Mouse (Mus musculus): ENCODE data around the gene Cyp4a31. TPM values are rescaled to one million over a fixed set of nuclear protein-coding genes. Genes with fewer than 3 reads are reported as not detected.
"Not testable (repeated sequence)": the region's sequence is repeated elsewhere in the genome, so short reads cannot be mapped to it uniquely, and the experiment has no call there.

Gene Cyp4a31
- polyA plus RNA-seq, 1 experiment, result not detected

DNA sequence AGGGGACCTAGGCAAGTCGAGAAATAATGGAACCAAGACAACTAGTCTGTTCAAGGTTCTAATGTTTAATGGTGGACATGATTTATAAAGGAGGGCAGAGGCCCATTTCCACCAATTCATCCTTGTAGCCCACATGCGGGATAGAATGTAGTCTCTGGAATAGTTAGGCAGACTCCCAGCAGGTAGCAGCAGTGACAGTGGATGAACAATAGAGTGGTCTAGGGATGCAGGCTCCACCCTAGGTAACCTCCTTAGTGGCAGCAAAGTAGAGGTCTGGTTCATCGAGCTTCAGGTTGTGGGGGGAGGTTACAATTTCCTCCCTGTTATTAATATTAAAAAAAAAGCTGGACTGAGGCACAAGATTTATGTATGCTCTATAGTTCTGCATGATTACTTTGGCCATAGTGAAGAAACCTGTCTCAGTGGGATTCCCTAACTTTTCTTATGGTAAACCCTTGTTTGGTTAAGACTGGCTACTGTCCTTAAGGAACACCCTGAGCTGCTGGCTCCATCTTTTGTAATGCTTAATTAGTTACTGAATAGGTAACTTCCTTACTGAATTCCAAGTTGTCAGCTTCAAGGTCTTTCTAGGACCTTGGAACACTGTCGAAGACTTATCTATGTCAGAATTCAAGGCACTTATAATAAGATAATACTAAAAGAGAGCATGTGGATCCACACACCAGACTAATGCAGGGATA, 5.4 kb upstream of the Cyp4a31 start:
- no peaks in the 10 kb centered on the region for H3K27me3 ChIP-seq (ENCODE audit: control insufficient read depth)
- TF ChIP-seq TAL1 (IDR thresholded peaks at IDR 0.05; ENCODE audit: low read length) (no peak), GATA1 (IDR thresholded peaks at IDR 0.05; ENCODE audit: low read length) (no peak)
- H3K4me3 ChIP-seq (replicated peaks), result no peak overlapping the region
- H3K36me3 ChIP-seq (ENCODE audit: control insufficient read depth), result no peaks in the 10 kb centered on the region
- H3K9me3 ChIP-seq (ENCODE audit: control insufficient read depth, low read length), result no peaks in the 10 kb centered on the region
- no peaks in the 10 kb centered on the region for H3K4me1 ChIP-seq (ENCODE audit: control insufficient read depth)

DNA sequence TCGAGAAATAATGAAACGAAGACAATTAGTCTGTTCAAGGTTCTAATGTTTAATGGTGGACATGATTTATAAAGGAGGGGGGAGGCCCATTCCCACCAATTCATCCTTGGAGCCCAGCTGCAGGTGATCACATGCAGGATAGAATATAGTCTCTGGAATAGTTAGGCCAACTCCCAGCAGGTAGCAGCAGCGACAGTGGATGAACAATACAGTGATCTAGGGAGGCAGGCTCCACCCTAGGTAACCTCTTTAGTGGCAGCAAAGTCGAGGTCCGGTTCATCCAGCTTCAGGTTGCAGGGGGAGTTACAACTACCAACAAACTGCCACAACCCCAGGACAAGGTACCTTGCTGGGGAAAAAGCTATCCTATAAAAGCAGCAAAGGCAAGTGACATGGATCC, 2.2 kb upstream of the Cyp4a31 start:
- not testable (repeated sequence) for H3K9me3 ChIP-seq (ENCODE audit: control insufficient read depth, low read length); H3K4me1 ChIP-seq (ENCODE audit: control insufficient read depth); H3K27me3 ChIP-seq (ENCODE audit: control insufficient read depth); H3K36me3 ChIP-seq (ENCODE audit: control insufficient read depth); H3K4me3 ChIP-seq (replicated peaks)

DNA sequence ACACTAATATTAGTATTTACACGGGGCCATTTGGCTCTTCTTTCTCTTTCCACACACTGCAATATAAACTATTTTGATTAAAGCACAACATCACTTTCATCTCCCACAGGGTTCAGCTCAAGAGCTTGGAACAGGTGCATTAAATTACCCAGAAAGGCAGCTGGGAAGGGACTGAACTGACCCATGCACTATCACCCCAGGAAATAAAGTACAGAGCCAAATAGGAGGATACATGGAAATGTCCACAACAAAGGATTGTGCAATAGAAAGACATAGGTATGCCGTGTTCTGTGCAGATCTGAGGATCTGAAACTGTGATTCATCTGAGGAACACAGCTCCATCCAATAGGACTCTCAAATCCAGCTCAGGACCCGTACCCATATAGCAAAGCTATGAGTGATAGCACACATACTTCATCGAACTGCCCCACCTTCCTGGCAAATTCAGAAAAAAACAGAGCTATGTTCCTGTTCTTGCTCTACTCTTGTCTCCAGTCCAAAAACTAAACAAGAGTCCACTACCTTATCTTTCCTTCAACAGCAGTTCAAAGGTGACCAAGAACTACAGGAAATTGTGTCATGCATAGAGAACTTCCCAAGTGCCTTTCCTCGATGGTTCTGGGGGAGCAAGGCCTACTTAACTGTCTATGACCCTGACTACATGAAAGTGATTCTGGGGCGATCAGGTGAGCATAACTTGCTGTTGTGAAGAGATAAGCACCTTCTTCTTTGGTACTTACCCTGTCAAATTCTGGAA, 1.2 kb downstream of the Cyp4a31 start:
- H3K4me1 ChIP-seq (ENCODE audit: control insufficient read depth); H3K9me3 ChIP-seq (ENCODE audit: control insufficient read depth, low read length); H3K27me3 ChIP-seq (ENCODE audit: control insufficient read depth); H3K36me3 ChIP-seq (ENCODE audit: control insufficient read depth); H3K4me3 ChIP-seq (replicated peaks): not testable (repeated sequence)

DNA sequence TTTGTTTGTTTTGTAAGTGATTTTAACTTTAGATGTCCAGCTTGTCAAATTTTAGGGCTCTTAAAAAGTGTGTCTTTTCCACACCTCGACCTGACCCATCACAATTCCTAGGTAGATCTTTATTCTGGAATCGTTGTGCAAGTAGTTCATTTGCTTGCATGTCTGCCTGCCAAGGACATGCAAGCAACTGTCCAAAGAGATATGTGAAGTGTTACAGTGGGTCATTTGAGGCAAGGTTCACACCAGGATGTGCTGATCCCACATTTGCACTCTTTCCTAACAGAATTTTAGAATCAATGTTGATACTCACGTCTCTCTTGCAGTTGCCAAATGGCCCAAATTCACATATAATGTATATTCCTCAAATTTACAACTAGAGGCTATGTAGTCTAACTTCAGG, 11.8 kb downstream of the Cyp4a31 start:
- Histone ChIP-seq H3K4me1 (ENCODE audit: control insufficient read depth) (no peaks in the 10 kb centered on the region), H3K9me3 (ENCODE audit: control insufficient read depth, low read length) (no peaks in the 10 kb centered on the region), H3K27me3 (ENCODE audit: control insufficient read depth) (no peaks in the 10 kb centered on the region), H3K36me3 (ENCODE audit: control insufficient read depth) (no peaks in the 10 kb centered on the region), H3K4me3 (replicated peaks) (no peak overlapping the region)
- no peak for TF ChIP-seq GATA1 (IDR thresholded peaks at IDR 0.05; ENCODE audit: low read length)
- TF ChIP-seq TAL1 (IDR thresholded peaks at IDR 0.05; ENCODE audit: low read length), result no peak

DNA sequence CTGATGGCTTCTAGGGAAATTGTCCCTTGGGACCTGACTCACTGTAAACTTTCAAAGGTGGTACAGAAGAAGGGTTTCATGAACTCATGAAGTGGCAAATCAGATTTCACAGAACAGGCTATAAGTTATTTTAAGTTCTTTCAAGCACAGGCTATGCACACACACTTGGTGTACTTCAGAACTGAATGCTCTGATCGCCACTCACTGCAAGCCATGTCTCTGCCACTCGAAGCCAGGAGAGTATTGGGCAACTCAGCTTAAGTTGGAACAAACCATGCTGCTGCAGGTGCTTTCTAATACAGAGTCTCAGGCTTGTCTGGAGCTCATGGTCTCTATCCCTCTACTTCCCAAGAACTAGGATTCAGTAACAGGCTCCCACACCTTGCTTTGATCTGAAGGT, 12.3 kb downstream of the Cyp4a31 start:
- no peaks in the 10 kb centered on the region for H3K27me3 ChIP-seq (ENCODE audit: control insufficient read depth)
- no peaks in the 10 kb centered on the region for H3K9me3 ChIP-seq (ENCODE audit: control insufficient read depth, low read length)
- TF ChIP-seq TAL1 (IDR thresholded peaks at IDR 0.05; ENCODE audit: low read length), result no peak
- TF ChIP-seq GATA1 (IDR thresholded peaks at IDR 0.05; ENCODE audit: low read length), result no peak
- H3K4me1 ChIP-seq (ENCODE audit: control insufficient read depth), result no peaks in the 10 kb centered on the region; the same call in 1 of the 2 replicates
- no peak overlapping the region for H3K4me3 ChIP-seq (replicated peaks)
- no peaks in the 10 kb centered on the region; the same call in 1 of the 2 replicates for H3K36me3 ChIP-seq (ENCODE audit: control insufficient read depth)

DNA sequence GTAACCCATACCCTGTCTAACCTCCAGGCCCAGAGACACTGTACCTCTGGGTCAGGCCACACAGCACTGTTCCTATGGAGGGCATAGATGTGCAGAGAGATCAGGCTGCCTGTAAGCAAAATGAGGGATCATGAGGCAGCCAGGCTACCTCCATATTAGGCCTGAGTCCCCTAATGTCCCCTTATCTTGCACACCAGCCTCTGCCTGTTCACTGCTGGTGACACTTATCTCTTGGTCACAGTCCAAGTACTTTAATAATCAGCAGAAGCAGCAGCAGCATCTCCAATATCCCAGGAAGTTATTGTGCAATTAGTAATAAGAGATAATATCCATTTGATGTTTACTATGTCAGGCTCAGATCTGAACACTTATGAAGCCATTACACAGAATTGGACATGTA, 19.6 kb downstream of the Cyp4a31 start:
- Histone ChIP-seq H3K4me3 (replicated peaks) (peak overlapping the region; percentile 39), H3K4me1 (ENCODE audit: control insufficient read depth) (peaks cover 14% of the 10 kb centered on the region), H3K9me3 (ENCODE audit: control insufficient read depth, low read length) (peaks cover 12% of the 10 kb centered on the region), H3K36me3 (ENCODE audit: control insufficient read depth) (no peaks in the 10 kb centered on the region; the same call in none of the 2 replicates), H3K27me3 (ENCODE audit: control insufficient read depth) (no peaks in the 10 kb centered on the region)
- TF ChIP-seq TAL1 (IDR thresholded peaks at IDR 0.05; ENCODE audit: low read length), result peak; percentile 86
- peak; percentile 70 for TF ChIP-seq GATA1 (IDR thresholded peaks at IDR 0.05; ENCODE audit: low read length)

DNA sequence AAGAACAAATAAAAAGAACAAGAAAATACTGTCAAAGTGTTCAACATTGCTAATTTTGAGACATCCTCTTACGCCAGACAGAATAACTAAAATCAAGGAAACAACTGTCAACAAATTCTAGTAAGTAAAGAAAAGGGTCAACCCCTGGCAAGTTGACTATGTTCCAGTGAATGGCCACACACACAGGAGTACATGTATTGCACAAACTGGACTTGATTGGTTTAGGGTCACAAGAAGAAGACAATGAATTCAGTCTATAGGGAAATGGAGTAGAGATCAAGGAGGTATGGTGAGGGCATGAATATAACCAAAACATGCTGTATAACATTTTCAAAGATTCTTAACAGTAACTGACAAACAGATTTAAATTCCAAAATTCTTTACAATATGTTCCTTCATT, 32.9 kb downstream of the Cyp4a31 start:
- H3K9me3 ChIP-seq (ENCODE audit: control insufficient read depth, low read length), result no peaks in the 10 kb centered on the region

DNA sequence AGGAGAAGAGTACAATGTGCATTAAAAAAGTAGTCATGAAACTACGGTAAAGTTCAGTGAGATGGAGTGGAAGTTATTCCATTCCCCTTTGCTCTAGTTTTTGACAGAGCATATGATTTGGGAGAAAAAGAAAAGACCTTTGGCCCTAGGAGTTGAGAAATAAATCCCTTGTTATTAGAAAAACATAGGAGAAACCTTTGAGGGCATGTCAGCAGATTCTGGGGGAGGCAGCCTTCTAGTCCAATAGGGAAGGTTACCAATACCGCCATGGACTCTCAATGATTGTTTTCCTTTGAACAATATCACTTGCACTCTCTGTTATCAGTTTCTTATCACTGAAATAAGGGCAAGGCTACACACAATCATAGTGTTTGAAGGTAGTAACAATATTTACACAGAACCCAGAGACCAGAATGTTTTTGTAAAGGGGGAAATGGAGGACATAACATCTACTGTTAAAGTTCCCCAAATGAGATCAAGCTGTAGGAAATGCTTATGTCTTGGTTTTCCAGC, 33.4 kb downstream of the Cyp4a31 start:
- Histone ChIP-seq H3K27me3 (ENCODE audit: control insufficient read depth) (no peaks in the 10 kb centered on the region), H3K4me1 (ENCODE audit: control insufficient read depth) (no peaks in the 10 kb centered on the region), H3K9me3 (ENCODE audit: control insufficient read depth, low read length) (no peaks in the 10 kb centered on the region), H3K36me3 (ENCODE audit: control insufficient read depth) (no peaks in the 10 kb centered on the region), H3K4me3 (replicated peaks) (no peak overlapping the region)
- TF ChIP-seq TAL1 (IDR thresholded peaks at IDR 0.05; ENCODE audit: low read length) (no peak), GATA1 (IDR thresholded peaks at IDR 0.05; ENCODE audit: low read length) (no peak)

More for the DNA sequence above, 32.9 kb downstream of the Cyp4a31 start:
- no peaks in the 10 kb centered on the region for H3K36me3 ChIP-seq (ENCODE audit: control insufficient read depth)
- no peak for TF ChIP-seq TAL1 (IDR thresholded peaks at IDR 0.05; ENCODE audit: low read length)
- TF ChIP-seq GATA1 (IDR thresholded peaks at IDR 0.05; ENCODE audit: low read length), result no peak
- no peak overlapping the region for H3K4me3 ChIP-seq (replicated peaks)
- no peaks in the 10 kb centered on the region for H3K27me3 ChIP-seq (ENCODE audit: control insufficient read depth)
- H3K4me1 ChIP-seq (ENCODE audit: control insufficient read depth), result no peaks in the 10 kb centered on the region

DNA sequence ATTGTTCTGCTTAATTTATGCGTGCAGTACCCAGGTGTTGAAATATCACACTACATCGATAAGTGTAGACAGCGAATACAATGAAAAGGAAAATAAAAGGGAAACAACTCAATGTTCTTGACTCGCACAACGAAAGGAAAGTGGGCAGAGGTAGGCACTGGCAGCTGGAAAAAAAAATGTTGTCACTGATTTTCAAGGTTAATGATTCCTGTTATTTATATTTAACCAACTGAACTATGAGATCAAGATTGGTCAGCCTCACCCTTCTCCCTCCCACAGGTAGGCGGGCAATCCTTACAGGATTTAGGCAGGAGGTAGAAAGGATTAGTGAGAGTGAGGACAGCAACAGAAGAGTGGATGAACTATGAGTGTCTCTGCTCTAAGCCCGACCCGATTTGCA, 37.2 kb downstream of the Cyp4a31 start, which contains the start of gene Cyp4a32:
Gene Cyp4a32 (plus strand): TSS at position 359 of the 400 bp plus-strand sequence.
- H3K4me3 ChIP-seq (replicated peaks); H3K9me3 ChIP-seq (ENCODE audit: control insufficient read depth, low read length); H3K27me3 ChIP-seq (ENCODE audit: control insufficient read depth); H3K36me3 ChIP-seq (ENCODE audit: control insufficient read depth); H3K4me1 ChIP-seq (ENCODE audit: control insufficient read depth): not testable (repeated sequence)
